ENCODE assay signal across 17 mouse cellular contexts in the genomic region with DNA sequence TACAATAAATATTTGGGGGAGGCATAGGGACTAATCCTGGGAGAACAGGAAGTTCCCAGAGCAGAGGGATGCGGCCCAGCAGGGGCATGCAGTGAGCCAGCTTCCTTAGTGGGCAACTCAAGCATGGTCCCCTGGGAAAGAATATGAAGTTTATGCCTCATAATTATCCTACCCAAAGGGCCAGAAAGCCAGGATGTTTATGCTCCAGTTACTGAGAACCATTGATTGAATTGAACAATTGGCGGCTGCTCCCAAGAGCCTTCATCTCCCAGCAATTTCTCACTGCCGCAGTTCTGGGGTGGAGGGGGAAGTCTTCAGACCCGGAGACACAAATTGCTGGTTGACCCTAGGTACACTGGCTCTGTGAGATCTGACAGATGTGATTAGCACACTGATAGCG.
"Had no signal": no experiment of that assay in that cellular context is flagged by ENCODE, and none has a peak within 500 bp of the region (broad histone marks: within the 10 kb centered on the region; RNA-seq: fewer than 3 reads in every experiment).

No protein-coding gene starts in this region.

- H3K4me3 ChIP-seq: limb, embryonic 12.5 days; liver, embryonic 13.5 days; lung, embryonic 15.5 days; megakaryocyte, embryonic 14.5 days; midbrain, embryonic 15.5 days; stomach, embryonic 15.5 days had no signal

- H3K9ac ChIP-seq: limb, embryonic 12.5 days; liver, embryonic 13.5 days; liver, postnatal 0 days; lung, embryonic 15.5 days; midbrain, embryonic 15.5 days; stomach, embryonic 15.5 days had no signal

- H3K27ac ChIP-seq: kidney, postnatal 0 days; limb, embryonic 12.5 days; liver, embryonic 13.5 days; lung, embryonic 15.5 days; macrophage; midbrain, embryonic 15.5 days; stomach, embryonic 15.5 days had no signal

- DNase-seq: kidney, postnatal 4 days; liver; liver, embryonic 13.5 days; liver, postnatal 0 days; lung, postnatal 14 days; right cerebral cortex, postnatal 4 days; spleen, adult 18-20 months; thymus, adult 2 months; thymus, postnatal 25 days had no signal

- ATAC-seq: liver, postnatal 0 days; midbrain, embryonic 15.5 days had no signal

- H3K4me1 ChIP-seq: limb, embryonic 12.5 days; liver, embryonic 13.5 days; megakaryocyte, embryonic 14.5 days had no signal

- H3K4me2 ChIP-seq: limb, embryonic 12.5 days; liver, embryonic 13.5 days; lung, embryonic 15.5 days; midbrain, embryonic 11.5 days; midbrain, embryonic 15.5 days; stomach, embryonic 15.5 days had no signal

- H3K36me3 ChIP-seq: limb, embryonic 12.5 days; liver, embryonic 13.5 days; lung, embryonic 15.5 days; midbrain, embryonic 15.5 days; stomach, embryonic 15.5 days had no signal

- H3K9me3 ChIP-seq: limb, embryonic 12.5 days; liver, embryonic 13.5 days; lung, embryonic 15.5 days; megakaryocyte, embryonic 14.5 days; midbrain, embryonic 15.5 days; stomach, embryonic 15.5 days had no signal

- H3K27me3 ChIP-seq: limb, embryonic 12.5 days; liver, embryonic 13.5 days; lung, embryonic 15.5 days; midbrain, embryonic 15.5 days; stomach, embryonic 15.5 days had no signal
